Comparison of ENCODE assay signal across 24 mouse cellular contexts in the genomic region with DNA sequence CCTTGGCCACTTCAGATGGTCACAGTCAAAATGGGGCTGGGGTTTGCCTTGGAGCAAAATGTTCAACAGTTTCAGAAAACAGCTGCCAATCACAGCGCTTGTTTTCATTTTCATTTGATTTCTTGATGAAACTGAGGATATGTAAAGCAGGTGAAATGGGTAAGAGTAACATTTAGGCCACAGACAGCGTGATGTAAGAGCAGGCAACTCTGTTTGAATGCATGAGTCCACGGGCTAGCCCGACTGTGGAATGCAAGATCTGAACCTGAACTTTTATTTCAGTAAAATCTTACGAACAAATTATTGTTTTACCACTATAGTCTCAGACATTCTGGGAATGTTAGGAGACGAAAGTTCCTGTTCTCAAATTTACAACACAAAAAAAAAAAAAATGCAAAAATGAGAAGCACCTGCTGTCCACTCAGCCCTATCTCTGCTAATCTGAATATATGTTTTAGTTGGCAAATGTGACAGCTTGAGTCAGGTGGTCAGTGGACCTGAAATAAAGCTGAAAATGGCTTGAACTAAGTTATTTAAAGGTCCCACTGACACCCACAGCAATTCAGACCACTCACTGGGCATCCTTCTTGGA. TPM values are rescaled to one million over a fixed set of nuclear protein-coding genes. Genes with fewer than 3 reads are reported as not detected.
DNase-seq lines count a peak whose midpoint lies in the region; ATAC-seq lines count a peak whose summit lies in the region.
"Had no signal": no experiment of that assay in that cellular context is flagged by ENCODE, and none has a peak within 500 bp of the region (broad histone marks: within the 10 kb centered on the region; RNA-seq: fewer than 3 reads in every experiment).

No protein-coding gene starts in this region.

- H3K4me1 ChIP-seq in forebrain, embryonic 12.5 days, result peaks cover 8% of the 10 kb centered on the region
- no peaks in the 10 kb centered on the region for H3K4me1 ChIP-seq in forebrain, embryonic 11.5 days (replicated peaks; ENCODE audit: control insufficient read depth, insufficient read depth, low read length)
- peaks cover 9% of the 10 kb centered on the region for H3K4me1 ChIP-seq in midbrain, embryonic 13.5 days (replicated peaks)
- H3K4me1 ChIP-seq in midbrain, embryonic 16.5 days (ENCODE audit: control insufficient read depth, insufficient read depth, low read length), result peaks cover 2% of the 10 kb centered on the region; the same call in 1 of the 2 replicates
- peaks cover 2% of the 10 kb centered on the region; the same call in 1 of the 2 replicates for H3K4me1 ChIP-seq in hindbrain, embryonic 14.5 days (replicated peaks; ENCODE audit: control insufficient read depth, insufficient read depth, low read length)
- H3K4me1 ChIP-seq: embryonic facial prominence, embryonic 13.5 days; neural tube, embryonic 12.5 days had no signal

- H3K9ac ChIP-seq in forebrain, embryonic 12.5 days, result no peak overlapping the region
- no peak overlapping the region for H3K9ac ChIP-seq in forebrain, embryonic 11.5 days (ENCODE audit: low read length)
- no peak overlapping the region for H3K9ac ChIP-seq in midbrain, embryonic 13.5 days (replicated peaks)
- H3K9ac ChIP-seq in midbrain, embryonic 16.5 days (ENCODE audit: low read depth, low read length), result no peak overlapping the region
- no peak overlapping the region for H3K9ac ChIP-seq in hindbrain, embryonic 14.5 days
- H3K9ac ChIP-seq: embryonic facial prominence, embryonic 13.5 days; liver, embryonic 14.5 days; lung, embryonic 14.5 days; midbrain, embryonic 12.5 days; neural tube, embryonic 12.5 days; stomach, embryonic 15.5 days had no signal

- ATAC-seq in forebrain, embryonic 12.5 days (ENCODE audit: low FRiP score), result no peak
- no peak for ATAC-seq in forebrain, embryonic 11.5 days (replicated peaks; ENCODE audit: low FRiP score)
- no peak for ATAC-seq in midbrain, embryonic 13.5 days
- ATAC-seq in midbrain, embryonic 16.5 days, result no peak
- no peak for ATAC-seq in hindbrain, embryonic 14.5 days (ENCODE audit: low FRiP score)
- ATAC-seq: inflammation-experienced regulatory T-cells, adult 6 months; Patski had no signal

- H3K4me2 ChIP-seq in forebrain, embryonic 12.5 days, result no peak overlapping the region
- no peak overlapping the region for H3K4me2 ChIP-seq in forebrain, embryonic 11.5 days (ENCODE audit: low read depth, low read length, severe bottlenecking)
- H3K4me2 ChIP-seq in midbrain, embryonic 13.5 days (replicated peaks), result no peak overlapping the region
- H3K4me2 ChIP-seq in midbrain, embryonic 16.5 days (ENCODE audit: low read length), result no peak overlapping the region
- H3K4me2 ChIP-seq in hindbrain, embryonic 14.5 days (replicated peaks), result no peak overlapping the region
- H3K4me2 ChIP-seq: embryonic facial prominence, embryonic 13.5 days; heart, embryonic 11.5 days; lung, embryonic 14.5 days; midbrain, embryonic 12.5 days; neural tube, embryonic 12.5 days; stomach, embryonic 15.5 days had no signal

- 92% methylated on average over 6 of the region's 6 CpGs for WGBS in forebrain, embryonic 12.5 days
- WGBS in forebrain, embryonic 11.5 days, result 92% methylated on average over 6 of the region's 6 CpGs
- 94% methylated on average over 6 of the region's 6 CpGs for WGBS in midbrain, embryonic 13.5 days
- 97% methylated on average over 6 of the region's 6 CpGs for WGBS in midbrain, embryonic 16.5 days
- 95% methylated on average over 6 of the region's 6 CpGs for WGBS in hindbrain, embryonic 14.5 days

- H3K27ac ChIP-seq in forebrain, embryonic 12.5 days, result peak overlapping the region; percentile 56; the same call in 1 of the 2 replicates
- H3K27ac ChIP-seq in forebrain, embryonic 11.5 days (ENCODE audit: low read depth, low read length), result no peak overlapping the region
- H3K27ac ChIP-seq in midbrain, embryonic 13.5 days, result peak overlapping the region; percentile 49; the same call in 1 of the 2 replicates
- no peak overlapping the region for H3K27ac ChIP-seq in midbrain, embryonic 16.5 days (ENCODE audit: low read length)
- peak overlapping the region; percentile 21 for H3K27ac ChIP-seq in hindbrain, embryonic 14.5 days
- H3K27ac ChIP-seq: embryonic facial prominence, embryonic 13.5 days; liver, embryonic 14.5 days; neural tube, embryonic 12.5 days; stomach, embryonic 15.5 days had no signal

- no peaks in the 10 kb centered on the region for H3K27me3 ChIP-seq in forebrain, embryonic 12.5 days
- no peaks in the 10 kb centered on the region for H3K27me3 ChIP-seq in forebrain, embryonic 11.5 days (ENCODE audit: control insufficient read depth, insufficient read depth, low read length)
- no peaks in the 10 kb centered on the region for H3K27me3 ChIP-seq in midbrain, embryonic 13.5 days
- H3K27me3 ChIP-seq in midbrain, embryonic 16.5 days (ENCODE audit: control insufficient read depth, insufficient read depth, low read depth, low read length), result no peaks in the 10 kb centered on the region
- no peaks in the 10 kb centered on the region for H3K27me3 ChIP-seq in hindbrain, embryonic 14.5 days (ENCODE audit: control insufficient read depth, insufficient read depth, low read length)
- H3K27me3 ChIP-seq: embryonic facial prominence, embryonic 13.5 days; midbrain, embryonic 12.5 days; neural tube, embryonic 12.5 days; Patski; stomach, embryonic 15.5 days had no signal

- no peaks in the 10 kb centered on the region for H3K9me3 ChIP-seq in forebrain, embryonic 12.5 days
- H3K9me3 ChIP-seq in forebrain, embryonic 11.5 days (ENCODE audit: control insufficient read depth, low read length), result no peaks in the 10 kb centered on the region
- no peaks in the 10 kb centered on the region for H3K9me3 ChIP-seq in midbrain, embryonic 13.5 days
- H3K9me3 ChIP-seq in midbrain, embryonic 16.5 days (replicated peaks; ENCODE audit: control insufficient read depth, low read length, poor library complexity, severe bottlenecking), result no peaks in the 10 kb centered on the region
- no peaks in the 10 kb centered on the region for H3K9me3 ChIP-seq in hindbrain, embryonic 14.5 days (ENCODE audit: control insufficient read depth, low read length)
- H3K9me3 ChIP-seq: embryonic facial prominence, embryonic 13.5 days; G1E; midbrain, embryonic 12.5 days; neural tube, embryonic 12.5 days; stomach, embryonic 15.5 days had no signal

- intact Hi-C loops in heart, postnatal 14 days (cut with DNase I), result no loop called here
- intact Hi-C loops in heart, postnatal 25 days (cut with DNase I), result no loop called here

- peaks cover 59% of the 10 kb centered on the region for H3K36me3 ChIP-seq in forebrain, embryonic 12.5 days (replicated peaks)
- H3K36me3 ChIP-seq in forebrain, embryonic 11.5 days (ENCODE audit: control insufficient read depth, insufficient read depth, low read length), result no peaks in the 10 kb centered on the region
- H3K36me3 ChIP-seq in midbrain, embryonic 13.5 days, result peaks cover 46% of the 10 kb centered on the region
- no peaks in the 10 kb centered on the region for H3K36me3 ChIP-seq in midbrain, embryonic 16.5 days (ENCODE audit: control insufficient read depth, insufficient read depth, low read length)
- peaks cover 27% of the 10 kb centered on the region for H3K36me3 ChIP-seq in hindbrain, embryonic 14.5 days (replicated peaks; ENCODE audit: control insufficient read depth, insufficient read depth)

- no peak for DNase-seq in forebrain, embryonic 11.5 days (ENCODE audit: low spot score)
- no peak for DNase-seq in hindbrain, embryonic 14.5 days (ENCODE audit: low spot score)
- no peak for DNase-seq in heart, postnatal 14 days
- no peak for DNase-seq in embryo, embryonic 10 days (ENCODE audit: low spot score)
- DNase-seq in heart, postnatal 25 days (ENCODE audit: low spot score), result no peak
- DNase-seq: adrenal gland, postnatal 36 days; embryo, embryonic 11 days; kidney, adult 8-10 months; kidney, postnatal 14 days; lung, embryonic 14.5 days; thymus, postnatal 25 days had no signal

- no peak overlapping the region for H3K4me3 ChIP-seq in forebrain, embryonic 12.5 days (replicated peaks)
- H3K4me3 ChIP-seq in forebrain, embryonic 11.5 days (ENCODE audit: low read depth, low read length), result no peak overlapping the region
- H3K4me3 ChIP-seq in midbrain, embryonic 13.5 days (replicated peaks), result no peak overlapping the region
- no peak overlapping the region for H3K4me3 ChIP-seq in midbrain, embryonic 16.5 days (ENCODE audit: low read depth, low read length)
- no peak overlapping the region for H3K4me3 ChIP-seq in hindbrain, embryonic 14.5 days (replicated peaks; ENCODE audit: low read length)
- H3K4me3 ChIP-seq: embryonic facial prominence, embryonic 13.5 days; erythroblast, embryonic 14.5 days; midbrain, embryonic 12.5 days; neural tube, embryonic 12.5 days; stomach, embryonic 15.5 days had no signal

RNA-seq across cellular contexts. Expression of gene Fam53b, which starts 53.0 kb away (rescaled TPM):
- polyA plus RNA-seq in forebrain, embryonic 12.5 days (2016; fragmentation: Nextera tagmentation; extraction: Ambion mirVana), result 41.7 and 47.7 TPM in 2 replicates
- 44.3 and 45.5 TPM in 2 replicates for polyA plus RNA-seq in forebrain, embryonic 11.5 days (2014; fragmentation: Nextera tagmentation; extraction: Ambion mirVana)
- polyA plus RNA-seq in midbrain, embryonic 13.5 days (2015; fragmentation: Nextera tagmentation; extraction: Ambion mirVana), result 21.7 and 23.4 TPM in 2 replicates
- polyA plus RNA-seq in midbrain, embryonic 16.5 days (2015; fragmentation: Nextera tagmentation; extraction: Ambion mirVana), result 13.2 and 13.6 TPM in 2 replicates
- 13.3 and 16.6 TPM in 2 replicates for polyA plus RNA-seq in hindbrain, embryonic 14.5 days (2014; fragmentation: Nextera tagmentation; extraction: Ambion mirVana)
- total RNA-seq in heart, postnatal 14 days (2021), result 10 to 100 TPM; 29.2 to 34.1 TPM
- total RNA-seq in heart, postnatal 25 days (2021), result 10 to 100 TPM; 25.8 to 26.8 TPM

Comparison
In these comparisons a context has a peak if more than half of its experiments do, and no peak if none do; other contexts are left out.
1. H3K27ac ChIP-seq: peak in forebrain, embryonic 12.5 days (single experiment), midbrain, embryonic 13.5 days (single experiment) and hindbrain, embryonic 14.5 days (single experiment); none in forebrain, embryonic 11.5 days (single experiment) and midbrain, embryonic 16.5 days (single experiment).